Mouse (Mus musculus) intestine, embryonic 14.5 days (tissue): ENCODE results near the gene Ahcyl2. TPM values are rescaled to one million over a fixed set of nuclear protein-coding genes. Genes with fewer than 3 reads are reported as not detected.

Experiments used
- ATAC-seq: fragments of 200-750 bp; cut with Nextera tagmentation; replicated peaks from 2 replicates; pipeline ENCODE4 v1.8.0; 2017; ENCODE audit warnings: low read depth, moderate number of reproducible peaks, moderate TSS enrichment, moderate library complexity; ENCODE audit not compliant: low FRiP score, low TSS enrichment
- DNase-seq: peaks from one replicate; pipeline ENCODE4 v3.0.0-alpha.2; 2018; ENCODE audit warnings: low spot score
- H3K27ac ChIP-seq: fragments of 300-500 bp; sonication (generic); 2 replicates; pipeline ENCODE4 v1.5.1; 2014; ENCODE audit warnings: low read depth, mild to moderate bottlenecking, control low read depth
- H3K27me3 ChIP-seq: fragments of 300-500 bp; sonication (generic); replicated peaks from 2 replicates; pipeline ENCODE4 v1.6.1; 2014; ENCODE audit warnings: low read length, control low read depth; ENCODE audit not compliant: control insufficient read depth, insufficient read depth
- H3K36me3 ChIP-seq: fragments of 300-500 bp; sonication (generic); 2 replicates; pipeline ENCODE4 v1.6.1; 2014; ENCODE audit warnings: low read length, control low read depth; ENCODE audit not compliant: control insufficient read depth, insufficient read depth
- H3K4me1 ChIP-seq: fragments of 300-500 bp; sonication (generic); replicated peaks from 2 replicates; pipeline ENCODE4 v1.6.1; 2014; ENCODE audit warnings: low read length, control low read depth, mixed read lengths; ENCODE audit not compliant: control insufficient read depth, insufficient read depth
- H3K4me2 ChIP-seq: fragments of 300-500 bp; sonication (generic); 2 replicates; pipeline ENCODE4 v1.6.1; 2014; ENCODE audit warnings: low read length
- H3K4me3 ChIP-seq: fragments of 300-500 bp; sonication (generic); 2 replicates; pipeline ENCODE4 v1.5.1; 2014; ENCODE audit warnings: low read depth, low read length, control low read depth, mixed read lengths
- H3K9ac ChIP-seq: fragments of 300-500 bp; sonication (generic); 2 replicates; pipeline ENCODE4 v1.6.1; 2014; ENCODE audit warnings: mild to moderate bottlenecking, low read length
- H3K9me3 ChIP-seq: fragments of 300-500 bp; sonication (generic); 2 replicates; pipeline ENCODE4 v1.6.1; 2016; ENCODE audit warnings: low read length, control low read depth; ENCODE audit not compliant: control insufficient read depth
- WGBS: fragments of 180-500 bp; shearing (Covaris S2); extraction: QIAGEN DNeasy Blood & Tissue Kit; methylation state at CpG from one replicate; pipeline ENCODE4 v1.1.7; 2014; 5-methylcytosine and 5-hydroxymethylcytosine counted together
- polyA plus RNA-seq: library from polyadenylated mRNA; unstranded; fragments of >200 nt; fragmentation: Nextera tagmentation; extraction: Ambion mirVana; gene quantifications from 2 replicates; pipeline ENCODE4 v1.2.1, GENCODE M21; 2014

Ahcyl2 gene
- polyA plus RNA-seq, 1 experiment from 2014 or later: 43.8 TPM

DNA sequence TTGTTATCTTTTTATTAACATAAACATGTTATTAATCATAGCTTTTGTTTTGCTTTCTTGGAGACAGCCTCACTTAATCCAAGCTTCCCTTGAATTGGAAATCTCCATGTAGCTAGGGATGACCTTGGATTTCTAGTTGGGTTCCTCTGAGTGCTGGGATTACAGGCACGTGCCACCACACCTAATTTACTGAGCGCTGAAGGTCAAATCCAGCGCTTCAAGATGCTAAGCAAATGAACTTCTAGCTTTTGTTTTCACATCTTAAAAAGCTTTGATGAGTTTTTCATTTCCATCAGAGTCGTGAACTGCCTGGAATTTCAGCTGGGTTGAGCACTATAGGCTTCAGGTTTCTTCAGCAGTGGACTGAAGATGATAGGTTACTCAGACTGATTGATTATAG lies 109.0 kb downstream of the Ahcyl2 start:
- no peak overlapping the region for H3K4me3 ChIP-seq
- no peak overlapping the region for H3K4me2 ChIP-seq
- no peak overlapping the region for H3K9ac ChIP-seq
- DNase-seq (no peak), ATAC-seq (no peak)
- no peak overlapping the region for H3K27ac ChIP-seq
- no peaks in the 10 kb centered on the region for H3K4me1 ChIP-seq
- H3K27me3 ChIP-seq: no peaks in the 10 kb centered on the region
- 83% methylated on average over 4 of the region's 4 CpGs for WGBS
- H3K9me3 ChIP-seq: no peaks in the 10 kb centered on the region
- H3K36me3 ChIP-seq: peaks cover 12% of the 10 kb centered on the region; the same call in 1 of the 2 replicates

GRCm38 (mm10) chr6:29879579-29879978 lies 111.8 kb downstream of the Ahcyl2 start:
- Histone ChIP-seq H3K27me3 (no peaks in the 10 kb centered on the region), H3K4me2 (no peak overlapping the region), H3K4me1 (0 out of 2 replicates have a peak, but pooled peaks cover 3% of the 10 kb centered on the region), H3K9ac (no peak overlapping the region), H3K4me3 (no peak overlapping the region), H3K27ac (no peak overlapping the region), H3K36me3 (peaks cover 12% of the 10 kb centered on the region; the same call in 1 of the 2 replicates), H3K9me3 (no peaks in the 10 kb centered on the region)
- no peak for DNase-seq
- ATAC-seq: no peak

- ATAC-seq (no peak), DNase-seq (no peak)
- Histone ChIP-seq H3K9ac (no peak overlapping the region), H3K27me3 (no peaks in the 10 kb centered on the region), H3K36me3 (peaks cover 7% of the 10 kb centered on the region; the same call in 1 of the 2 replicates), H3K4me1 (0 out of 2 replicates have a peak, but pooled peaks cover 3% of the 10 kb centered on the region), H3K4me3 (no peak overlapping the region), H3K27ac (no peak overlapping the region), H3K4me2 (no peak overlapping the region), H3K9me3 (no peaks in the 10 kb centered on the region)
- WGBS: 96% methylated on average over 3 of the region's 3 CpGs
Observed at GRCm38 (mm10) chr6:29880796-29881195, 113.0 kb downstream of the Ahcyl2 start.

DNA sequence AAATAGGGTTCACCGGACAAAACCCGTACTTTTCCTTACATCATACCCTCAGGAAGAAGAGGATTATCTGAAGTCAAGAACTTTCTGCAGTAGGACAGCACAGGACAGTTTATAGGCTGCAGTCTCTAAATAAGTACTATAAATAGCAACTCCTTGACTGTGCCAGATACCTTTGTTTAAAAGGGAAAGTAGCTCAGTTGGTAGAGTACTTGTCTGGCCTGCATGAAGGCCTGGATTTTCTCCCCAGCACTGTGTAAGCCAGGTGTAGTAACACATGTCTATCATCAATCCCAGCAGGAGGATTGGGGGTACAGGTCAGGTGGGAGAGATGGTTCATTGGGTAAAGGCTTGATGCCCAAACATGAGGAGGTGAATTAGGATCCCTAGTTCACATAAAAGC lies 114.1 kb downstream of the Ahcyl2 start:
- Histone ChIP-seq H3K27ac (no peak overlapping the region), H3K9me3 (no peaks in the 10 kb centered on the region), H3K4me3 (no peak overlapping the region), H3K4me2 (no peak overlapping the region), H3K4me1 (0 out of 2 replicates have a peak, but pooled peaks cover 3% of the 10 kb centered on the region), H3K9ac (no peak overlapping the region), H3K36me3 (peaks cover 10% of the 10 kb centered on the region; the same call in 1 of the 2 replicates), H3K27me3 (no peaks in the 10 kb centered on the region)
- no peak for DNase-seq
- ATAC-seq: no peak
- WGBS: 74% methylated on average over 2 of the region's 2 CpGs

GRCm38 (mm10) chr6:29882870-29883269 lies 115.1 kb downstream of the Ahcyl2 start:
- no peaks in the 10 kb centered on the region for H3K9me3 ChIP-seq
- H3K4me2 ChIP-seq: no peak overlapping the region
- H3K4me1 ChIP-seq: 0 out of 2 replicates have a peak, but pooled peaks cover 3% of the 10 kb centered on the region
- no peaks in the 10 kb centered on the region for H3K27me3 ChIP-seq
- H3K9ac ChIP-seq: no peak overlapping the region
- H3K4me3 ChIP-seq: no peak overlapping the region
- ATAC-seq (no peak), DNase-seq (no peak)
- peaks cover 10% of the 10 kb centered on the region; the same call in 1 of the 2 replicates for H3K36me3 ChIP-seq
- H3K27ac ChIP-seq: no peak overlapping the region
- WGBS: 73% methylated on average over 6 of the region's 6 CpGs

DNA sequence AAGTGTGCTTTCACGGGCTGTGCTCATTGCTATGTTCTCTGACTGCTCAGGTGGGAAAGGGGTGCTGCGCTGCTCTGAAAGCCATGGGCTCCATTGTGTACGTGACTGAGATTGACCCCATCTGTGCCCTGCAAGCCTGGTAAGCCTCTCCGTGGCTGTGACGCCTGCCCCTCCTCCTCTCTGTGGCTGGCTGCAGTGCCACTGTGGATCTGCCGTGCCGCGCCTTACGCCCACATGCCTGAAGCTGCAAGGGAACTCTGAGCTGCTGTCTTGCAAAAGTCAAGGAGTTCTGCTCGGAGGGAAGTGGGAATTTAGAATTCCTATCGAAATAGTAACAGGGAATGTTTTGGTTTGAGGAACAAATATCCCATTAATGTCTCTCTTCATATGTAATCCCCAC lies 123.3 kb downstream of the Ahcyl2 start:
- Histone ChIP-seq H3K27ac (no peak overlapping the region), H3K9me3 (no peaks in the 10 kb centered on the region), H3K4me1 (no peaks in the 10 kb centered on the region), H3K27me3 (no peaks in the 10 kb centered on the region), H3K36me3 (peaks cover 14% of the 10 kb centered on the region; the same call in 1 of the 2 replicates), H3K9ac (no peak overlapping the region), H3K4me2 (no peak overlapping the region), H3K4me3 (no peak overlapping the region)
- WGBS: 52% methylated on average over 11 of the region's 11 CpGs
- DNase-seq: no peak
- no peak for ATAC-seq

GRCm38 (mm10) chr6:29896976-29897375 lies 129.2 kb downstream of the Ahcyl2 start:
- Histone ChIP-seq H3K4me3 (no peak overlapping the region), H3K9ac (no peak overlapping the region), H3K9me3 (no peaks in the 10 kb centered on the region), H3K27ac (no peak overlapping the region), H3K27me3 (no peaks in the 10 kb centered on the region), H3K36me3 (peaks cover 14% of the 10 kb centered on the region), H3K4me2 (no peak overlapping the region), H3K4me1 (no peaks in the 10 kb centered on the region)
- no peak for ATAC-seq
- 92% methylated on average over 3 of the region's 3 CpGs for WGBS
- DNase-seq: no peak

GRCm38 (mm10) chr6:29901450-29901849 lies 133.6 kb downstream of the Ahcyl2 start:
- no peak overlapping the region for H3K9ac ChIP-seq
- WGBS: 90% methylated on average over 1 of the region's 1 CpGs
- no peak for DNase-seq
- H3K27ac ChIP-seq: no peak overlapping the region
- H3K4me2 ChIP-seq: no peak overlapping the region
- peaks cover 25% of the 10 kb centered on the region for H3K36me3 ChIP-seq
- no peaks in the 10 kb centered on the region for H3K27me3 ChIP-seq
- no peaks in the 10 kb centered on the region for H3K4me1 ChIP-seq
- no peaks in the 10 kb centered on the region for H3K9me3 ChIP-seq
- H3K4me3 ChIP-seq: no peak overlapping the region
- no peak for ATAC-seq

DNA sequence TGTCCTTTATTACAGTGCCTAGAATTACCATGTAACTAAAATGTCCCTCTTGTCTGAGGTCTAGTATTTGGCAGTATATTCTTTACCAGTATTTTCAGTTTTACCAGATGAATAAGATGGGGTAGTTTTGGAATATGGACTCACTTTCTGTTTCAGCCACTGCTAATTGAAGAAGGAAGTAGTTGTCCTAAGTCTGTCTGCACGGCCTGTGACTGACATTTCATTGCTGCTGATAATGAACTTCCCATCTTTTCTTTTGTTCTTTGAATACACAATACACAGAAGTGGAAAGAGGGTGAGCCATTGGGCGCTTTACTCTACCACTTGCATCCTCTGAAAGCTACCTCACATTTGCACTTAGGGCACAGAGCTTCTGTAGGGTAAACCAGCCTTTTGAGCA lies 134.4 kb downstream of the Ahcyl2 start:
- Histone ChIP-seq H3K9ac (no peak overlapping the region), H3K27ac (no peak overlapping the region), H3K4me2 (no peak overlapping the region), H3K9me3 (no peaks in the 10 kb centered on the region), H3K36me3 (peaks cover 20% of the 10 kb centered on the region), H3K4me3 (no peak overlapping the region), H3K27me3 (no peaks in the 10 kb centered on the region), H3K4me1 (no peaks in the 10 kb centered on the region)
- ATAC-seq: no peak
- 83% methylated on average over 2 of the region's 2 CpGs for WGBS
- no peak for DNase-seq
